Mouse (Mus musculus): ENCODE data around the gene Ftcd.

GRCm38 (mm10) chr10:76542636-76543375 is 32.6 kb upstream of the Ftcd start:
- TF ChIP-seq CTCF (IDR thresholded peaks at IDR 0.05; ENCODE audit: control insufficient read depth, insufficient read depth, insufficient read length): no peak
- no peak for TF ChIP-seq USF1 (IDR thresholded peaks at IDR 0.05; ENCODE audit: low read depth)
- TF ChIP-seq MAX (IDR thresholded peaks at IDR 0.05): no peak
